Mouse (Mus musculus) heart, postnatal 0 days (tissue): ENCODE results near the gene Rsph14.

Source experiments
- CTCF ChIP-seq: IDR thresholded peaks from 2 replicates; pipeline ENCODE4 v1.5.1; 2016; ENCODE audit warnings: antibody characterized with exemption, control low read depth, low read depth
- EP300 ChIP-seq: IDR thresholded peaks from 2 replicates; pipeline ENCODE4 v1.6.1; 2016; ENCODE audit warnings: antibody characterized with exemption, low read depth

DNA sequence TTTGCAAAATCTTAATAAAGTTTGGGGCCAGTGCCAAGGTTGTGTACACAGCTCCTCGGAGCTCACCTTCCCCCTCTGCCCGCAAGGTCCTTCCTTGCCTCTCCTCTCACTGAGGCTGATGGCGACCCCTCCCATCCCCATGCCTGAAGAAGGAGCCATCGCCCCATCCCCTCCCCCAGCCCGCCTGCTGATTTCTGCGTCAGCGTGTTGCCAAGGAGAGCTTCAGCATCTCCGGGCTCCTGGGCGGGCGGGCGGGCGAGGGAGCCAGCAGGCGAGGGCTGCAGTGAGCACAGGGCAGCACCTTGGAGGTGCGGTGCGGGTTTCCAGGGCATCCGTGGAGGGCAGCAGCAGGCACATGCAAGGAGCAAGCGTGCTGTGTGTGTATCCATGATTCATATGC is 37.0 kb downstream of the Rsph14 start:
- TF ChIP-seq EP300 (no peak), CTCF (no peak)
